ENCODE assay signal across 11 mouse cellular contexts in the genomic region with DNA sequence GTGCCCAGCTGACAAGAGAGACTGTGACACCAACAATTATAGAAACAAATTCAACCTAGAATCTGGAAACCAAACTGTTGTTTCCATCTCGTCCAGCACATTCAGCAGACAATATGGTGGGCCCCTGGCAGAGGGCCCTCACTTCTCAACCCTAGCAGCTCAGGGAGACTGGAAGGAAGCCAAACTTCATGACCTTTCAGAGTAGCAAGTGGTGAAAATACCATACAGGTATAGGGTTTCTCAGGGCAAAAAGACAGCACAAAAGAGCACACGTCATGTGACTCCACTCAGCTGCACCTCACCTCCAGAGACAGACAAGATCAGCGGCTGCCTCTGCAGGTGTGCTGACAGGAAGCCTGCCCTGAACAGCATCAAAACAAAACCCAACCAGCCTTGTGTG. TPM values are rescaled to one million over a fixed set of nuclear protein-coding genes. Genes with fewer than 3 reads are reported as not detected.
A peak's percentile ranks its signal among the peaks of the same experiment; 100 is the strongest.
DNase-seq lines count a peak whose midpoint lies in the region; ATAC-seq and TF ChIP-seq lines count a peak whose summit lies in the region.
"Had no signal": no experiment of that assay in that cellular context is flagged by ENCODE, and none has a peak within 500 bp of the region (broad histone marks: within the 10 kb centered on the region; RNA-seq: fewer than 3 reads in every experiment).

No protein-coding gene starts in this region.

- intact Hi-C loops in left cerebral cortex, postnatal 10 days (cut with DNase I): no loop called here

- no peaks in the 10 kb centered on the region; the same call in 1 of the 2 replicates for H3K79me2 ChIP-seq in CH12.LX (replicated peaks; ENCODE audit: control insufficient read depth, extremely low read depth, insufficient read depth, poor library complexity, severe bottlenecking)

- WGBS in forebrain, postnatal 0 days: 52% methylated on average over 3 of the region's 3 CpGs
- WGBS in forebrain, embryonic 15.5 days: 56% methylated on average over 3 of the region's 3 CpGs

- no peak for TF ChIP-seq RAD21 in CH12.LX (IDR thresholded peaks at IDR 0.05; ENCODE audit: low read depth, low read length)

- TF ChIP-seq CTCF in forebrain, postnatal 0 days (IDR thresholded peaks at IDR 0.05; ENCODE audit: low read depth): no peak
- no peak for TF ChIP-seq CTCF in CH12.LX (conservative IDR thresholded peaks at IDR 0.05 in 1 of 2, IDR thresholded peaks at IDR 0.05 in 1 of 2; ENCODE audit: low read depth in 2 of 2, low read length in 2 of 2)

- TF ChIP-seq EP300 in CH12.LX (IDR thresholded peaks at IDR 0.05; ENCODE audit: low read length): no peak

- no peak; the same call in 1 of the 2 replicates for ATAC-seq in forebrain, postnatal 0 days
- no peak for ATAC-seq in forebrain, embryonic 15.5 days (replicated peaks)
- ATAC-seq: forebrain, embryonic 14.5 days; intestine, embryonic 15.5 days had no signal

- no peak for DNase-seq in forebrain, postnatal 0 days
- peak; percentile 72 for DNase-seq in layer of hippocampus, adult 9-11 months
- no peak for DNase-seq in layer of hippocampus, adult 8-10 months (ENCODE audit: low spot score in 2 of 2)
- DNase-seq in CH12.LX (ENCODE audit: extremely low read depth): no peak
- DNase-seq in thymus, adult 18-20 months: peak; percentile 63 to 77
- no peak for DNase-seq in left cerebral cortex, postnatal 10 days (ENCODE audit: extremely low spot score in 1 of 2, low spot score in 2 of 2)
- DNase-seq in embryo, embryonic 10 days (ENCODE audit: low spot score): no peak

- dilution Hi-C loops in CH12.LX (cut with MboI; ENCODE audit: extremely low pct_ligation_motif_present, extremely low pct_unique_long_range_greater_than_20kb, low sequenced_read_pairs): no loop called here

- H3K36me3 ChIP-seq in forebrain, postnatal 0 days (ENCODE audit: insufficient read depth): no peaks in the 10 kb centered on the region
- H3K36me3 ChIP-seq in forebrain, embryonic 15.5 days: no peaks in the 10 kb centered on the region
- peaks cover 0 to 6% of the 10 kb centered on the region in 2 experiments for H3K36me3 ChIP-seq in CH12.LX (replicated peaks in 1 of 2; ENCODE audit: control insufficient read depth in 1 of 2, insufficient read depth in 1 of 2, low read length in 1 of 2)
- H3K36me3 ChIP-seq: intestine, embryonic 15.5 days had no signal

- no peaks in the 10 kb centered on the region; the same call in 1 of the 2 replicates for H3K4me1 ChIP-seq in forebrain, postnatal 0 days (ENCODE audit: insufficient read depth)
- peaks cover 10% of the 10 kb centered on the region for H3K4me1 ChIP-seq in forebrain, embryonic 15.5 days
- peaks cover 13 to 37% of the 10 kb centered on the region in 2 experiments for H3K4me1 ChIP-seq in CH12.LX (ENCODE audit: control insufficient read depth in 1 of 2, insufficient read depth in 2 of 2)

- no peak overlapping the region for H3K9ac ChIP-seq in forebrain, postnatal 0 days
- no peak overlapping the region for H3K9ac ChIP-seq in forebrain, embryonic 15.5 days (replicated peaks)
- H3K9ac ChIP-seq in CH12.LX (ENCODE audit: insufficient read depth, low read depth): no peak overlapping the region
- H3K9ac ChIP-seq: intestine, embryonic 15.5 days had no signal

- no peaks in the 10 kb centered on the region for H3K9me3 ChIP-seq in forebrain, postnatal 0 days (ENCODE audit: low read length)
- H3K9me3 ChIP-seq in forebrain, embryonic 15.5 days: no peaks in the 10 kb centered on the region
- no peaks in the 10 kb centered on the region for H3K9me3 ChIP-seq in CH12.LX (replicated peaks; ENCODE audit: low read length)
- H3K9me3 ChIP-seq: intestine, embryonic 15.5 days; megakaryocyte, embryonic 14.5 days had no signal

- no peak overlapping the region for H3K4me3 ChIP-seq in forebrain, postnatal 0 days (ENCODE audit: low read depth, low read length)
- no peak overlapping the region for H3K4me3 ChIP-seq in forebrain, embryonic 15.5 days
- H3K4me3 ChIP-seq in CH12.LX (replicated peaks in 1 of 3; ENCODE audit: low read depth in 2 of 3, low read length in 2 of 3, poor library complexity in 1 of 3): no peak overlapping the region
- H3K4me3 ChIP-seq: intestine, embryonic 15.5 days; megakaryocyte, embryonic 14.5 days had no signal

- in situ Hi-C loops in CH12.LX (cut with MboI; ENCODE audit: low pct_ligation_motif_present, low pct_unique_long_range_greater_than_20kb, low sequenced_read_pairs): no loop called here

- no peaks in the 10 kb centered on the region for H3K27me3 ChIP-seq in forebrain, postnatal 0 days (ENCODE audit: insufficient read depth, low read length)
- no peaks in the 10 kb centered on the region for H3K27me3 ChIP-seq in forebrain, embryonic 15.5 days
- H3K27me3 ChIP-seq in CH12.LX (replicated peaks): no peaks in the 10 kb centered on the region
- H3K27me3 ChIP-seq: intestine, embryonic 15.5 days; megakaryocyte, embryonic 14.5 days had no signal

- H3K4me2 ChIP-seq in forebrain, postnatal 0 days (ENCODE audit: low read depth): no peak overlapping the region
- H3K4me2 ChIP-seq in forebrain, embryonic 15.5 days (replicated peaks): no peak overlapping the region
- peak overlapping the region; percentile 17; the same call in 1 of the 2 replicates for H3K4me2 ChIP-seq in CH12.LX (ENCODE audit: insufficient read depth, low read depth, poor library complexity, severe bottlenecking)
- H3K4me2 ChIP-seq: intestine, embryonic 15.5 days had no signal

- peak overlapping the region; percentile 21; the same call in 1 of the 2 replicates for H3K27ac ChIP-seq in forebrain, postnatal 0 days (ENCODE audit: low read depth, low read length)
- no peak overlapping the region for H3K27ac ChIP-seq in forebrain, embryonic 15.5 days (replicated peaks)
- no peak overlapping the region for H3K27ac ChIP-seq in CH12.LX (ENCODE audit: insufficient read depth, low read depth)
- H3K27ac ChIP-seq: intestine, embryonic 15.5 days had no signal

- TF ChIP-seq POLR2A in CH12.LX (IDR thresholded peaks at IDR 0.05; ENCODE audit: low read depth, low read length): no peak

TF ChIP-seq in CH12.LX, 34 proteins besides CTCF, POLR2A, EP300 and RAD21:
- 0 out of 2 replicates have a peak, but pooled peaks have one; percentile 5 for TF ChIP-seq TCF12 (IDR thresholded peaks at IDR 0.05; ENCODE audit: low read depth, low read length)
- TF ChIP-seq USF1 (IDR thresholded peaks at IDR 0.05; ENCODE audit: low read depth, low read length): peak; percentile 57
- no peak for TF ChIP-seq CHD1 (IDR thresholded peaks at IDR 0.05; ENCODE audit: low read depth, low read length)
- TF ChIP-seq USF2 (conservative IDR thresholded peaks at IDR 0.05; ENCODE audit: low read depth, low read length): peak; percentile 58; the same call in 1 of the 2 replicates
- TF ChIP-seq NELFE (IDR thresholded peaks at IDR 0.05; ENCODE audit: low read depth, low read length): no peak
- TF ChIP-seq TBP (conservative IDR thresholded peaks at IDR 0.05; ENCODE audit: low read depth, low read length): no peak

RNA-seq across cellular contexts. Expression of a gene that starts 18.6 kb away (rescaled TPM):
- total RNA-seq in forebrain, postnatal 0 days (2014; rRNA removed): 72.0 and 80.8 TPM in 2 replicates
- polyA plus RNA-seq in forebrain, postnatal 0 days (2015; fragmentation: Nextera tagmentation; extraction: Ambion mirVana): 37.2 and 44.3 TPM in 2 replicates
- polyA plus RNA-seq in forebrain, embryonic 15.5 days (2015; fragmentation: Nextera tagmentation; extraction: Ambion mirVana): 47.9 and 48.7 TPM in 2 replicates
- 100 to 1,000 TPM; 179 to 207 (median 191) TPM for total RNA-seq in layer of hippocampus, adult 8-10 months (2022)
- total RNA-seq in CH12.LX (2012; rRNA removed) (7.5 and 10.4 TPM in 2 replicates), CH12.LX (2014; rRNA removed) (3.5 and 4.8 TPM in 2 replicates)
- polyA plus RNA-seq in CH12.LX (2012; ENCODE audit: insufficient read length, low read depth): 8.7 and 10.4 TPM in 2 replicates
- total RNA-seq in left cerebral cortex, postnatal 10 days (2021): 100 to 1,000 TPM; 132 to 133 TPM

RNA-seq across cellular contexts. Expression of a gene that starts 19.0 kb away (rescaled TPM):
- 13.0 and 15.5 TPM in 2 replicates for total RNA-seq in forebrain, postnatal 0 days (2014; rRNA removed)
- 6.9 and 10.0 TPM in 2 replicates for polyA plus RNA-seq in forebrain, postnatal 0 days (2015; fragmentation: Nextera tagmentation; extraction: Ambion mirVana)
- polyA plus RNA-seq in forebrain, embryonic 15.5 days (2015; fragmentation: Nextera tagmentation; extraction: Ambion mirVana): 5.7 and 7.3 TPM in 2 replicates
- 1 to 10 TPM; 7.3 to 8.5 (median 7.8) TPM for total RNA-seq in layer of hippocampus, adult 8-10 months (2022)
- total RNA-seq in CH12.LX (2012; rRNA removed) (2.2 and 3.9 TPM in 2 replicates), CH12.LX (2014; rRNA removed) (1.7 and 1.9 TPM in 2 replicates)
- polyA plus RNA-seq in CH12.LX (2012; ENCODE audit: insufficient read length, low read depth): 0.93 and 1.4 TPM in 2 replicates
- total RNA-seq in left cerebral cortex, postnatal 10 days (2021): 1 to 10 TPM; 5.2 to 7.3 TPM

Comparison
In these comparisons a context has a peak if more than half of its experiments do, and no peak if none do; other contexts are left out.
1. DNase-seq: peak in layer of hippocampus, adult 9-11 months (single experiment) and thymus, adult 18-20 months (2 of 2); none in forebrain, postnatal 0 days (single experiment), layer of hippocampus, adult 8-10 months (0 of 2), CH12.LX (single experiment), left cerebral cortex, postnatal 10 days (0 of 2) and embryo, embryonic 10 days (single experiment).